Mouse (Mus musculus) right cerebral cortex, postnatal 25 days (tissue): ENCODE results near the gene Yipf4.
"Not testable (repeated sequence)": the region's sequence is repeated elsewhere in the genome, so short reads cannot be mapped to it uniquely, and the experiment has no call there.

ENCODE experiments used
- DNase-seq: peaks from one replicate; pipeline ENCODE4 v3.0.0; 2022

Gene Yipf4

GRCm38 (mm10) chr17:74489024-74489900, at the start of gene Yipf4:
Gene Yipf4 (plus strand): TSS chr17:74489493.
- peak; percentile 94 for DNase-seq

GRCm38 (mm10) chr17:74440486-74440885, 48.8 kb upstream of the Yipf4 start:
- DNase-seq, result no peak

GRCm38 (mm10) chr17:74449776-74450175, 39.5 kb upstream of the Yipf4 start:
- no peak for DNase-seq

- DNase-seq, result no peak
Observed at GRCm38 (mm10) chr17:74453928-74454327, 35.4 kb upstream of the Yipf4 start.

- no peak for DNase-seq
Observed at GRCm38 (mm10) chr17:74454660-74455059, 34.6 kb upstream of the Yipf4 start.

- DNase-seq, result no peak
Observed at GRCm38 (mm10) chr17:74455426-74455825, 33.9 kb upstream of the Yipf4 start.

- DNase-seq, result no peak
Observed at GRCm38 (mm10) chr17:74456825-74457224, 32.5 kb upstream of the Yipf4 start.

- no peak for DNase-seq
Observed at GRCm38 (mm10) chr17:74457972-74458677, 31.2 kb upstream of the Yipf4 start.

- no peak for DNase-seq
Observed at GRCm38 (mm10) chr17:74458711-74459408, 30.4 kb upstream of the Yipf4 start, which contains the start of gene Nlrc4. Gene Nlrc4 (minus strand): TSS chr17:74459142.

- no peak for DNase-seq
Observed at GRCm38 (mm10) chr17:74463510-74463909, 25.8 kb upstream of the Yipf4 start.

GRCm38 (mm10) chr17:74467981-74468380, 21.3 kb upstream of the Yipf4 start:
- not testable (repeated sequence) for DNase-seq

GRCm38 (mm10) chr17:74470133-74470532, 19.2 kb upstream of the Yipf4 start:
- DNase-seq, result not testable (repeated sequence)

- DNase-seq, result no peak
Observed at GRCm38 (mm10) chr17:74480361-74481069, 8.8 kb upstream of the Yipf4 start.

GRCm38 (mm10) chr17:74489901-74490220, 568 bp downstream of the Yipf4 start:
- DNase-seq, result no peak

GRCm38 (mm10) chr17:74491565-74491964, 2.3 kb downstream of the Yipf4 start:
- DNase-seq, result no peak

GRCm38 (mm10) chr17:74500204-74500603, 10.9 kb downstream of the Yipf4 start:
- DNase-seq, result no peak

- no peak for DNase-seq
Observed at GRCm38 (mm10) chr17:74501085-74501484, 11.8 kb downstream of the Yipf4 start.

GRCm38 (mm10) chr17:74507934-74508333, 18.6 kb downstream of the Yipf4 start:
- DNase-seq, result no peak

GRCm38 (mm10) chr17:74508600-74508999, 19.3 kb downstream of the Yipf4 start:
- DNase-seq, result no peak

- DNase-seq, result no peak
Observed at GRCm38 (mm10) chr17:74512308-74512707, 23.0 kb downstream of the Yipf4 start.

GRCm38 (mm10) chr17:74522797-74523723, 33.8 kb downstream of the Yipf4 start:
- no peak for DNase-seq

GRCm38 (mm10) chr17:74526117-74526516, 36.8 kb downstream of the Yipf4 start:
- DNase-seq, result no peak
